Mouse (Mus musculus) limb, embryonic 14.5 days (tissue): ENCODE measurements at regions not wholly inside any gene's neighbourhood (a gene's known extent, or its start where the extent isn't known, plus 50 kb on each side); places are given as distances from the start of the nearest gene placed in this dataset.

Source experiments
- ATAC-seq: fragments of 200-750 bp; cut with Nextera tagmentation; 2 replicates; pipeline ENCODE4 v1.8.0; 2017; ENCODE audit warnings: low read depth, moderate number of reproducible peaks, moderate TSS enrichment; ENCODE audit not compliant: low FRiP score
- DNase-seq: peaks from one replicate; pipeline ENCODE4 v3.0.0-alpha.2; 2015; ENCODE audit warnings: low spot score
- H3K27ac ChIP-seq: fragments of 300-500 bp; sonication (generic); replicated peaks from 2 replicates; pipeline ENCODE4 v1.5.1; 2014; ENCODE audit warnings: low read depth, mild to moderate bottlenecking, low read length, moderate library complexity, mixed read lengths
- H3K27me3 ChIP-seq: fragments of 300-500 bp; sonication (generic); 2 replicates; pipeline ENCODE4 v1.6.1; 2014; ENCODE audit warnings: low read length, mixed read lengths; ENCODE audit not compliant: control insufficient read depth, insufficient read depth
- H3K36me3 ChIP-seq: fragments of 300-500 bp; sonication (generic); 2 replicates; pipeline ENCODE4 v1.6.1; 2014; ENCODE audit warnings: mild to moderate bottlenecking, low read length, moderate library complexity, mixed read lengths; ENCODE audit not compliant: control insufficient read depth, insufficient read depth
- H3K4me1 ChIP-seq: fragments of 300-500 bp; sonication (generic); 2 replicates; pipeline ENCODE4 v1.6.1; 2014; ENCODE audit warnings: antibody characterized with exemption, low read length, mixed read lengths; ENCODE audit not compliant: control insufficient read depth, insufficient read depth
- H3K4me2 ChIP-seq: fragments of 300-500 bp; sonication (generic); replicated peaks from 2 replicates; pipeline ENCODE4 v1.6.1; 2014; ENCODE audit warnings: low read depth, mild to moderate bottlenecking, low read length, moderate library complexity; ENCODE audit not compliant: severe bottlenecking
- H3K4me3 ChIP-seq: fragments of 300-500 bp; sonication (generic); replicated peaks from 2 replicates; pipeline ENCODE4 v1.5.1; 2014; ENCODE audit warnings: low read length
- H3K9ac ChIP-seq: fragments of 300-500 bp; sonication (generic); 2 replicates; pipeline ENCODE4 v1.6.1; 2014; ENCODE audit warnings: mild to moderate bottlenecking, low read depth, low read length, moderate library complexity; ENCODE audit not compliant: severe bottlenecking
- H3K9me3 ChIP-seq: fragments of 300-500 bp; sonication (generic); 2 replicates; pipeline ENCODE4 v1.6.1; 2016; ENCODE audit warnings: low read length; ENCODE audit not compliant: control insufficient read depth
- POLR2A ChIP-seq: fragments of 200-500 bp; IDR thresholded peaks from 2 replicates; pipeline ENCODE4 v1.8.0; 2012; ENCODE audit warnings: inconsistent platforms, mild to moderate bottlenecking, moderate library complexity, borderline replicate concordance; ENCODE audit not compliant: insufficient read depth, insufficient read length; ENCODE audit errors: extremely low read depth
- WGBS: fragments of 180-500 bp; shearing (Covaris S2); extraction: QIAGEN DNeasy Blood & Tissue Kit; methylation state at CpG from one replicate; pipeline ENCODE4 v1.1.7; 2014; 5-methylcytosine and 5-hydroxymethylcytosine counted together

- Histone ChIP-seq H3K9me3 (no peaks in the 10 kb centered on the region), H3K4me3 (no peak overlapping the region), H3K4me2 (no peak overlapping the region), H3K36me3 (no peaks in the 10 kb centered on the region), H3K9ac (no peak overlapping the region), H3K4me1 (0 out of 2 replicates have a peak, but pooled peaks cover 3% of the 10 kb centered on the region), H3K27me3 (no peaks in the 10 kb centered on the region), H3K27ac (no peak overlapping the region)
- DNase-seq: no peak
- 70% methylated on average over 8 of the region's 8 CpGs for WGBS
- no peak for ATAC-seq
- TF ChIP-seq POLR2A: no peak
Observed at GRCm38 (mm10) chr13:102636032-102636431, 57.3 kb upstream of the Cd180 start.

DNA sequence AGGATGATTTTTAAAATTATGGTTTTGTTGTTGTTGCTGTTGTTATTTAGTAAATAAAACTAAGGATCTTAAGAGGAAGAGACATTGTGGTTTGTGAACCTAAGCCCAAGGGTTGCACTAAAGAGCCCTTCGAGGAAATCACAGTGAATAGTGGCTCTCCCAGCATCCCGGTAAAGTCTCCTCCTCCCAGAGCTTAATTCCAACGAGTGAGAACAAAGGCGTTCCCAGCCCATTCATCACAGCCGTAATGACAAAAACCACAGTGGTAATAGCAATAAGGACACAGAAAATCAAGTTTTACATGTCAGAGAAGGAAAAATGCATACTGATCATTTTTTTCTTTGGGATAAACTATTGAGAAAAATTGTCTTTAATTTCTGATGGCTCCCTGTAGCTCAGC is 56.3 kb upstream of the Cd180 start:
- H3K27me3 ChIP-seq: no peaks in the 10 kb centered on the region
- WGBS: 32% methylated on average over 5 of the region's 5 CpGs
- no peak for DNase-seq

DNA sequence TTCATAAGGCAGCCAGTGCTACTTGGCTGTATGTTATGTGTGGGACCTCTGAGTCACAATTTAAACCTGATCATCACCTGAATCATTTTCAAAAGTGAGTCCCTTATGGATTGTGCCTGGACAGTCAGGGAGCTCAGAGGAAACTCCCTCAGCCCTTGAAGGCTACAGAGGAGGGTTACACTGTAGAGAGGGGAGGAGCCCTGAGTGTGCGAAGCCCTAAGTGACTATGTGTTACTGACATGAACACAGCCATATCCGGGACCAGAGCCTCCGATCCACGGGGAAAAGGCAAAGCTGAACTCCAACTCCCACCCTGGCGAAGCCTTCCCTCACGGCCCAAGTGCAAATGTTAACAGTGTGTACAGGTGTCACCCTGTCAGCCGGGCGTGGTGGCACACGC is 53.7 kb upstream of the Cd180 start:
- H3K27me3 ChIP-seq: no peaks in the 10 kb centered on the region
- DNase-seq: no peak
- H3K4me1 ChIP-seq: peaks cover 9% of the 10 kb centered on the region; the same call in 1 of the 2 replicates

More for the DNA sequence above, 56.3 kb upstream of the Cd180 start:
- H3K9ac ChIP-seq: no peak overlapping the region
- no peak overlapping the region for H3K4me2 ChIP-seq
- H3K9me3 ChIP-seq: no peaks in the 10 kb centered on the region
- no peak overlapping the region for H3K4me3 ChIP-seq
- TF ChIP-seq POLR2A: no peak
- ATAC-seq: no peak
- no peak overlapping the region for H3K27ac ChIP-seq
- H3K36me3 ChIP-seq: no peaks in the 10 kb centered on the region
- H3K4me1 ChIP-seq: 0 out of 2 replicates have a peak, but pooled peaks cover 3% of the 10 kb centered on the region

GRCm38 (mm10) chr13:102640171-102640570 is 53.2 kb upstream of the Cd180 start:
- Histone ChIP-seq H3K27me3 (no peaks in the 10 kb centered on the region), H3K27ac (no peak overlapping the region), H3K4me2 (no peak overlapping the region), H3K9me3 (no peaks in the 10 kb centered on the region), H3K36me3 (no peaks in the 10 kb centered on the region), H3K9ac (no peak overlapping the region), H3K4me1 (peaks cover 9% of the 10 kb centered on the region; the same call in 1 of the 2 replicates), H3K4me3 (no peak overlapping the region)
- WGBS: 39% methylated on average over 3 of the region's 3 CpGs
- TF ChIP-seq POLR2A: no peak
- DNase-seq (no peak), ATAC-seq (no peak)

More for the DNA sequence above, 53.7 kb upstream of the Cd180 start:
- H3K9me3 ChIP-seq: no peaks in the 10 kb centered on the region
- ATAC-seq: no peak
- no peak overlapping the region for H3K4me2 ChIP-seq
- no peak overlapping the region for H3K27ac ChIP-seq
- TF ChIP-seq POLR2A: no peak
- no peak overlapping the region for H3K9ac ChIP-seq
- H3K4me3 ChIP-seq: no peak overlapping the region
- H3K36me3 ChIP-seq: no peaks in the 10 kb centered on the region
- WGBS: 86% methylated on average over 9 of the region's 9 CpGs
